Mouse (Mus musculus) MEL (cell line): ENCODE data around the gene Pym1. TPM values are rescaled to one million over a fixed set of nuclear protein-coding genes. Genes with fewer than 3 reads are reported as not detected.

ENCODE experiments used
- DNase-seq: peaks from one replicate; pipeline ENCODE4 v3.0.0; 2011; ENCODE audit warnings: low read depth, low spot score
- H3K27ac ChIP-seq: 2 replicates; pipeline ENCODE4 v1.5.1; 2012; ENCODE audit warnings: low read depth, mild to moderate bottlenecking, control low read depth, low read length, moderate library complexity; ENCODE audit not compliant: control insufficient read depth
- H3K27me3 ChIP-seq, 2 experiments: fragments of 150-350 bp in 1 of 2; sonication (generic) in 1 of 2; 2 replicates each; pipeline ENCODE4 v1.6.1; 2012; ENCODE audit warnings: low read length in 2 of 2, mild to moderate bottlenecking in 2 of 2, improper control_type of control experiment in 1 of 2, moderate library complexity in 1 of 2; ENCODE audit not compliant: insufficient read depth in 2 of 2, control insufficient read depth in 1 of 2
- H3K36me3 ChIP-seq, 2 experiments: 2 replicates each; pipeline ENCODE4 v1.6.1; 2012 to 2014; ENCODE audit warnings: low read length in 2 of 2, improper control_type of control experiment in 1 of 2, inconsistent platforms in 1 of 2, mild to moderate bottlenecking in 1 of 2; ENCODE audit not compliant: insufficient read depth in 2 of 2, control insufficient read depth in 1 of 2
- H3K4me1 ChIP-seq, 2 experiments: fragments of 150-350 bp in 1 of 2; sonication (generic) in 1 of 2; 2 replicates each; pipeline ENCODE4 v1.6.1; 2012; ENCODE audit warnings: low read length in 2 of 2, improper control_type of control experiment in 1 of 2, mild to moderate bottlenecking in 1 of 2; ENCODE audit not compliant: insufficient read depth in 2 of 2, control insufficient read depth in 1 of 2
- H3K4me3 ChIP-seq, 2 experiments: fragments of 150-350 bp in 1 of 2; sonication (generic) in 1 of 2; 2 replicates each; pipeline ENCODE4 v1.5.1; 2012; ENCODE audit warnings: low read depth in 2 of 2, low read length in 2 of 2, mild to moderate bottlenecking in 2 of 2, moderate library complexity in 2 of 2, control low read depth in 1 of 2, improper control_type of control experiment in 1 of 2; ENCODE audit not compliant: control insufficient read depth in 1 of 2, insufficient read depth in 1 of 2
- H3K79me2 ChIP-seq: 2 replicates; pipeline ENCODE4 v1.6.1; 2012; ENCODE audit warnings: mild to moderate bottlenecking, low read length, moderate library complexity; ENCODE audit not compliant: control insufficient read depth, poor library complexity, insufficient read depth
- H3K9ac ChIP-seq: 2 replicates; pipeline ENCODE4 v1.6.1; 2012; ENCODE audit warnings: low read depth, mild to moderate bottlenecking, control low read depth, low read length, moderate library complexity; ENCODE audit not compliant: control insufficient read depth, poor library complexity, severe bottlenecking
- H3K9me3 ChIP-seq: fragments of 150-350 bp; sonication (generic); replicated peaks from 2 replicates; pipeline ENCODE4 v1.6.1; 2012; ENCODE audit warnings: mild to moderate bottlenecking, low read length, improper control_type of control experiment, moderate library complexity; ENCODE audit not compliant: insufficient read depth
- CHD1 ChIP-seq: IDR thresholded peaks from 2 replicates; pipeline ENCODE4 v1.6.1; 2012; ENCODE audit warnings: low read depth, mild to moderate bottlenecking, inconsistent platforms, low read length, improper control_type of control experiment
- EP300 ChIP-seq, 2 experiments: IDR thresholded peaks; 2 replicates each; pipeline ENCODE4 v1.6.1; 2011; ENCODE audit warnings: improper control_type of control experiment in 2 of 2, low read length in 2 of 2, low read depth in 1 of 2, mild to moderate bottlenecking in 1 of 2
- MEF2A ChIP-seq: IDR thresholded peaks from 2 replicates; pipeline ENCODE4 v1.6.1; 2014; ENCODE audit warnings: low read depth, mild to moderate bottlenecking, inconsistent platforms, low read length, improper control_type of control experiment; ENCODE audit not compliant: poor library complexity, insufficient replicate concordance, severe bottlenecking; ENCODE audit errors: extremely low read depth
- MXI1 ChIP-seq: IDR thresholded peaks from 2 replicates; pipeline ENCODE4 v1.6.1; 2011; ENCODE audit warnings: mild to moderate bottlenecking, low read depth, low read length, improper control_type of control experiment
- MYB ChIP-seq: IDR thresholded peaks from 2 replicates; pipeline ENCODE4 v1.6.1; 2011; ENCODE audit warnings: mild to moderate bottlenecking, low read depth, low read length, improper control_type of control experiment
- NRF1 ChIP-seq: IDR thresholded peaks from 2 replicates; pipeline ENCODE4 v1.6.1; 2014; ENCODE audit warnings: low read depth, mild to moderate bottlenecking, inconsistent platforms, low read length, improper control_type of control experiment, moderate library complexity; ENCODE audit not compliant: poor library complexity, insufficient read depth, severe bottlenecking
- POLR2A ChIP-seq, 2 experiments: IDR thresholded peaks; 2 replicates each; pipeline ENCODE4 v1.6.1; 2011 to 2012; ENCODE audit warnings: low read length in 2 of 2, mild to moderate bottlenecking in 2 of 2, control low read depth in 1 of 2, improper control_type of control experiment in 1 of 2, low read depth in 1 of 2, moderate library complexity in 1 of 2; ENCODE audit not compliant: control insufficient read depth in 1 of 2, insufficient read depth in 1 of 2, poor library complexity in 1 of 2
- RAD21 ChIP-seq: IDR thresholded peaks from 2 replicates; pipeline ENCODE4 v1.6.1; 2011; ENCODE audit warnings: mild to moderate bottlenecking, low read depth, low read length, improper control_type of control experiment
- SIN3A ChIP-seq: IDR thresholded peaks from 2 replicates; pipeline ENCODE4 v1.6.1; 2012; ENCODE audit warnings: low read length, improper control_type of control experiment, inconsistent platforms
- USF2 ChIP-seq, 2 experiments: IDR thresholded peaks; 2 replicates each; pipeline ENCODE4 v1.6.1; 2011 to 2012; ENCODE audit warnings: improper control_type of control experiment in 2 of 2, low read length in 2 of 2, borderline replicate concordance in 1 of 2, inconsistent platforms in 1 of 2, low read depth in 1 of 2, mild to moderate bottlenecking in 1 of 2; ENCODE audit not compliant: insufficient read depth in 1 of 2
- polyA plus RNA-seq, 2 experiments: library from polyadenylated mRNA; stranded (reverse) in 1 of 2; unstranded in 1 of 2; fragments of >175 nt in 1 of 2; fragments of >200 nt in 1 of 2; gene quantifications; 2 replicates each; pipeline versions ENCODE4 v1.2.1 to v1.2.4; 2012; ENCODE audit warnings: low replicate concordance in 2 of 2, low read depth in 1 of 2; ENCODE audit not compliant: insufficient read length in 2 of 2, insufficient read depth in 1 of 2, missing spikeins in 1 of 2
- total RNA-seq: library from RNA; depleted of rRNA; stranded (reverse); fragments of 300-350 nt; gene quantifications from 2 replicates; pipeline ENCODE4 v1.2.3, GENCODE M21; 2012

Pym1 gene
- total and polyA plus RNA-seq, 3 experiments, result 77.4 to 107 TPM; not detected in 1

GRCm38 (mm10) chr10:128700712-128701111 is 47.0 kb upstream of the Pym1 start:
- H3K9ac ChIP-seq, result no peak overlapping the region
- no peak for TF ChIP-seq USF2 (IDR thresholded peaks at IDR 0.05; ENCODE audit: borderline replicate concordance in 1 of 2, insufficient read depth in 1 of 2, low read depth in 1 of 2, low read length in 2 of 2)
- no peak for TF ChIP-seq MEF2A
- no peak for TF ChIP-seq RAD21
- TF ChIP-seq, all 39 proteins: peak for 0
- H3K79me2 ChIP-seq, result peaks cover 15% of the 10 kb centered on the region
- no peaks in the 10 kb centered on the region for H3K27me3 ChIP-seq
- no peak for DNase-seq
- peaks cover 13 to 19% of the 10 kb centered on the region in 2 experiments for H3K4me1 ChIP-seq
- no peak overlapping the region for H3K27ac ChIP-seq
- H3K9me3 ChIP-seq, result no peaks in the 10 kb centered on the region
- peaks cover 1 to 26% of the 10 kb centered on the region in 2 experiments for H3K36me3 ChIP-seq
- H3K4me3 ChIP-seq, result no peak overlapping the region

- H3K27ac ChIP-seq, result peak overlapping the region; percentile 20
- H3K36me3 ChIP-seq, result peaks cover 1 to 26% of the 10 kb centered on the region in 2 experiments
- no peak overlapping the region for H3K9ac ChIP-seq
- no peaks in the 10 kb centered on the region for H3K27me3 ChIP-seq
- no peak overlapping the region for H3K4me3 ChIP-seq
- H3K79me2 ChIP-seq, result peaks cover 14% of the 10 kb centered on the region
- DNase-seq, result peak; percentile 72
- peak in 1 of 2 experiments; percentile 10; a peak in 1 of 4 replicates for TF ChIP-seq EP300 (IDR thresholded peaks at IDR 0.05; ENCODE audit: low read depth in 1 of 2, low read length in 2 of 2)
- no peak for TF ChIP-seq MXI1
- peak; percentile 11; the same call in 1 of the 2 replicates for TF ChIP-seq SIN3A
- no peak for TF ChIP-seq MYB
- TF ChIP-seq NRF1, result peak; percentile 70
- TF ChIP-seq POLR2A (IDR thresholded peaks at IDR 0.05; ENCODE audit: control insufficient read depth in 1 of 2, insufficient read depth in 1 of 2, low read depth in 1 of 2, low read length in 2 of 2, poor library complexity in 1 of 2), result 0 out of 4 replicates have a peak, but pooled peaks of 1 of the 2 experiments have one; percentile 20
- H3K4me1 ChIP-seq, result peaks cover 13 to 22% of the 10 kb centered on the region in 2 experiments
- H3K9me3 ChIP-seq, result no peaks in the 10 kb centered on the region
These were observed 45.2 kb upstream of the Pym1 start for GRCm38 (mm10) chr10:128702328-128703007.

- Histone ChIP-seq H3K27ac (peak within 1 kb of the TSS; percentile 95), H3K9ac (peak within 1 kb of the TSS; percentile 100)
- DNase-seq, result no peak
- no peak for TF ChIP-seq MYB
- 0 out of 2 replicates have a peak, but pooled peaks have one; percentile 69 for TF ChIP-seq CHD1
- TF ChIP-seq, all 39 proteins: peak for 1
- H3K79me2 ChIP-seq, result peaks cover 14% of the 10 kb centered on the region
- no peaks in the 10 kb centered on the region for H3K9me3 ChIP-seq
- H3K4me1 ChIP-seq, result peaks cover 13 to 22% of the 10 kb centered on the region in 2 experiments
- peak within 1 kb of the TSS; percentile 76 to 92 for H3K4me3 ChIP-seq
- H3K36me3 ChIP-seq, result peaks cover 1 to 26% of the 10 kb centered on the region in 2 experiments
- no peaks in the 10 kb centered on the region for H3K27me3 ChIP-seq
These were observed 43.8 kb upstream of the Pym1 start, which contains the start of gene Pmel for GRCm38 (mm10) chr10:128703895-128704294. Gene Pmel (plus strand): TSS chr10:128704195.
